Mouse (Mus musculus): ENCODE measurements around the gene Bdh1.

- no peak for TF ChIP-seq CTCF (IDR thresholded peaks at IDR 0.05; ENCODE audit: low read depth)
- no peak for TF ChIP-seq EP300 (IDR thresholded peaks at IDR 0.05; ENCODE audit: low read depth)
These were observed 14.0 kb downstream of the Bdh1 start for GRCm38 (mm10) chr16:31436085-31436484.
